Mouse (Mus musculus): ENCODE measurements at regions not wholly inside any gene's neighbourhood (a gene's known extent, or its start where the extent isn't known, plus 50 kb on each side); places are given as distances from the start of the nearest gene placed in this dataset.

DNA sequence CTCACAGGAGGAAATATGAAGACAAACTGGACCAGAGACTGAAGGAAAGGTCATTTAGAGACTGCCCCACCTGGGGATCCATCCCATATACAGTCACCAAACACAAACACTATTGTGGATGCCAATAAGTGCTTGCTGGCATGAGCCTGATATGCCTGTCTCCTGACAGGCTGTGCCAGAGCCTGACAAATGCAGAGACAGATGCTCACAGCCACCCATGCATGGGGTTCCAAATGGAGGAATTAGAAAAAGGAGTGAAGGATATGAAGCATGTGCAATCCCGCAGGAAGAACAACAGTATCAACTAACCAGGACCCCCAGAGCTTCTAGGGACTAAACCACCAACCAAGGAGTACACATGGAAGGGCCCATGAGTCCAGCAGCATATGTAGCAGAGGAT is 505.9 kb downstream of the Gm6685 start:
- DNase-seq: no peak

DNA sequence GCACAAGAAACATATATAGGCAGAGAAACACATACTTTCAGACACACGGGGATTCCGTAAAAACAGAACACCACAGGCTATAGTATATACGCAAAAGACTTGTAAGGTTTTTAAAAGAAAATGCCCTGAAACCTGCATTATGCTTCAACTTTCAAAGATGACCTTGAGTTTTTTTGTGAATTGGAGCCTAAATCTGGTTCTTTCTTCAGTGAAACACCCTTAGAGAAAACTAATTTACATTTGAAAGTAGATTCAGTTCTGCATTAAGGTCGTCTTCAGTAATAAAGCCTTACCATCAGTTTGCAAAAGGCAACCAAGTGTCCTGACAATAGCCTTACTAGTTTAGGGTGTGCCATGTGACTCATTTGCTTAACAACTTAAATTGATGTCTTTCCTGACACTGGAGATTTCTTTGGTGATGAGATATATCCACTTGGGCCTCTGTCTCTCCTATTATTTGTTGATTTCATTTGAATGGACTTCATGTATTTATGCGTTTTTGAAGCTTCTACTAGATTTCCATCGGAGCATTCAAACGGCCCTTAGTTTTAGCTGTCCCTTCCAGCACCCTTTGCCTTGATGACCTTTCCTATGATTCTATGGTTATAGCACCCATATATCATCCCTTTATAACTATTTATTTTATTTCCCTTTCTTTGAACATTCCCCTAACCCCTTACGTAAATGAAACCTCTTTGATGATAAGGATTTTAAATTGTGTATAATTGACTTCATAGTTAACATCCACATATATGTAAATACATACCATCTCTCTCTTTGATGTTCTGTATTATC is 539.6 kb downstream of the Gm6685 start:
- DNase-seq: no peak

DNA sequence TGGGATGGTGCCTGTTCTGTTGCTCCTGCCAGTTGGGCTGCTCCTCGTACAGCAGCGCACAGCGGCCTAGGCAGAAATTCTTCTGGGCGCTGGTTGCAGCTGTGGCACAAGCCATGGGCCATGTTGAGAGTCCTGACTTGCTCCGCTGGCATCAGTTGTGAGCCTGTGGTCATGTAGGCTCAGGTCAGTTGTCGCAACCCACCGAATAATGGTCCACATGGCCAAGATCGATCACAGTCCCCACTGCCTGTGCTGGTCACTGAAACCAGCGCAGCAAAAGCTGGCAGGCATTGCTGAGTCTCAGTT is 585.8 kb downstream of the Gm6685 start:
- no peak for DNase-seq

DNA sequence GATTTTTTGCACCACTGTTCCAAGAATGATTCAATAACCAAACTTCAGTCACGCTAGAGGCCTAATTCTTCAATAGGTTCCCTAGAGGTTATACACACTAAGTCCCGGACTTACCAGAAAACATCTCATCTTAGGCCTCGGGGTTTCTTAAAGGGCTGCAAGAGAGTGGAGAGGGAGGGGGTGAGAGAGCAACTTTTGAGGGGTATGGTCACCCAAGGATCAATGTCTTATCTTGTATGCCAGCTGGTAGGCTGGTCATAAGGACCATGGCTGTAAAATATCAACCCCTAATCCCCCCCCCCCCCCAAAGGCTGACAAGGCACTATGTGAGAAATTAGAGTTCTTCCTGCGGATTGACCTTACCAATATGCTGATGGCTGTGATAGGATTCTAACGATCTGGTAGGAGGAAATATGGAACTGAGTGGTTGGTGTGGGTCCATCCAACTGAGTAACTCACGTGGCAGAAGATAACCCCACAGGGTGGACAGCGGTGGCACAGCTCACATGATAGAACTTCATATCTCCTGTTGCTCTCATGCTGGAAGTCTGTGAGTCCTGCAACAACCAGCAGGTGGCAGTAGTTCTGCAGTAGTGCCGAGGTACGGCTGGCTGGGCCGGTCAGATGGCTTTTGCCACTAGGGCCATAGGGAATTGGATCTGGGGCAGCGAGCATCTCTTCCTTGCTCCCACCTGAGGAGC is 586.3 kb downstream of the Gm6685 start:
- DNase-seq: peak; percentile 7 to 17

DNA sequence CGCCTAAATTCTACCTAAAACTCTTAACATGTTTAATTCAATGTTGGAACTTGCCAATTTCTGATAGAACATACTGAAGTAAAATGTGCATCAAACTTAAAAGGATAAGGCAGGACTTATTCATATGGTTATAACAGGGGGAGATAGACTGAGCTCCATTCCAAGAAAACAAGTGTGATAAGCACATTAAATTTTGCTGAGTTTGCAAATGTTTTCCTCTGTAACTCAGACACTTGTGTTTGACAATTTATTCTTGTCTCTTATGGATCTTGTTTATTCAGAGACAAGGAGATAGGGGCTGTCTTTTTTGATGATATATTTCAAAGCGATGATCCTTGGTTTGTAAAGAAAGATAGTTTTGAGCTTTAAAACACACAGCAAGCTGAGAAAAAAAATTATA is 613.6 kb downstream of the Gm6685 start:
- no peak for DNase-seq

DNA sequence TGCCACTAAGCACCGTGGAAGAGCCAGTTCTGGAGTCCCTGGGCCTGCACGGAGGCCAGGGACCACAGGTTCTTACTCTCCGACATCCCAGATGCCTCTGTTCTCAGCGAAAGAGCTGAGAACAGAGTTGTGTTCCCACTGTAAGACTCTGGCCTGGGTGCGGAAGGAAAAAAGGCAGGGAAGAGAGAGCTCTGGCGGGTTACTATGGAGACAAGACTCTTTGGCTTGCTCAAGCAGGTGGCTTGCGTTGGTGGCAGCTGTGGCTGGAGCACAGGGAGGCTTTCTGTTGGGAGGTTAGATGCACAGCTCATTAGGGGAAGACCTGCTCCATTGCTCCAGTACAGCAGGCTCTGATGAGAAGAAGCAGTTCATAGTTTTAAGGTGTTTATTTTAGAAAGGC is 618.3 kb downstream of the Gm6685 start:
- DNase-seq: no peak

DNA sequence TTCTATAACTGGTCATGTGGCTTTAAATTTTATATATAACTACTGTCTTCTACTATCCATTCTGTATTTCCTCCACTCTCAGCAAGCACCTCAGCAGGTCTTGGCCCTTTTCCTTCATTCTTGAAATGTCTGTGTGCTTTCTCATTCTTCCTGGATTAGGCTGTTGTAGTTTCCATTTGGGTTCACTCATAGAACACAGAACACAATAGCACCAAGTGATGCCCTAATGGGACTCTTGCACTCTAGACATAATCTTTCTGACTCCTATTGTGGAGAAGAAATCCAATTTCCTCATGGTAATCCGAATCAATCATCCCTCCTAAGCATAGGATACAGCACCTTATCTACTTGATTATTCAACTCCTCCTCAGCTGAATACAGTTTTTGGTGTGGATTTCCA is 667.2 kb downstream of the Gm6685 start:
- no peak for DNase-seq
